Mouse (Mus musculus) liver, adult (tissue): ENCODE data around the gene Egfem1.

ENCODE experiments used
- GATA4 ChIP-seq: IDR thresholded peaks from 2 replicates; pipeline ENCODE4 v1.6.1; 2014; ENCODE audit warnings: mild to moderate bottlenecking, low read length; ENCODE audit not compliant: insufficient replicate concordance

The Egfem1 gene

GRCm38 (mm10) chr3:29110321-29110720, 28.5 kb downstream of the Egfem1 start:
- no peak for TF ChIP-seq GATA4

- TF ChIP-seq GATA4, result no peak
Observed at GRCm38 (mm10) chr3:29114517-29114916, 32.7 kb downstream of the Egfem1 start.

- TF ChIP-seq GATA4, result no peak
Observed at GRCm38 (mm10) chr3:29117379-29117778, 35.6 kb downstream of the Egfem1 start.

- TF ChIP-seq GATA4, result no peak
Observed at GRCm38 (mm10) chr3:29122556-29122955, 40.7 kb downstream of the Egfem1 start.

GRCm38 (mm10) chr3:29132054-29132931, 50.5 kb downstream of the Egfem1 start:
- no peak for TF ChIP-seq GATA4

- TF ChIP-seq GATA4, result no peak
Observed at GRCm38 (mm10) chr3:29134509-29134908, 52.7 kb downstream of the Egfem1 start.

- TF ChIP-seq GATA4, result no peak
Observed at GRCm38 (mm10) chr3:29135176-29136064, 53.6 kb downstream of the Egfem1 start.

GRCm38 (mm10) chr3:29136065-29136955, 54.5 kb downstream of the Egfem1 start:
- TF ChIP-seq GATA4, result no peak

GRCm38 (mm10) chr3:29168401-29168800, 86.6 kb downstream of the Egfem1 start:
- TF ChIP-seq GATA4, result no peak

GRCm38 (mm10) chr3:29169003-29169402, 87.2 kb downstream of the Egfem1 start:
- no peak for TF ChIP-seq GATA4

- TF ChIP-seq GATA4, result no peak
Observed at GRCm38 (mm10) chr3:29176991-29177390, 95.2 kb downstream of the Egfem1 start.

- no peak for TF ChIP-seq GATA4
Observed at GRCm38 (mm10) chr3:29182988-29183387, 101.2 kb downstream of the Egfem1 start.

GRCm38 (mm10) chr3:29183615-29184198, 101.9 kb downstream of the Egfem1 start:
- TF ChIP-seq GATA4, result no peak

GRCm38 (mm10) chr3:29184486-29185241, 102.8 kb downstream of the Egfem1 start:
- TF ChIP-seq GATA4, result no peak

GRCm38 (mm10) chr3:29190263-29190662, 108.4 kb downstream of the Egfem1 start:
- TF ChIP-seq GATA4, result no peak
